Mouse (Mus musculus) heart, embryonic 15.5 days (tissue): ENCODE data around the gene Gm15107. TPM values are rescaled to one million over a fixed set of nuclear protein-coding genes. Genes with fewer than 3 reads are reported as not detected.
"Not testable (repeated sequence)": the region's sequence is repeated elsewhere in the genome, so short reads cannot be mapped to it uniquely, and the experiment has no call there.

Experiments used
- ATAC-seq: fragments of 200-750 bp; cut with Nextera tagmentation; replicated peaks from 2 replicates; pipeline ENCODE4 v1.8.0; 2017; ENCODE audit warnings: low read depth, moderate TSS enrichment; ENCODE audit not compliant: insufficient number of reproducible peaks, insufficient read depth, low FRiP score
- H3K27ac ChIP-seq: fragments of 300-500 bp; sonication (generic); 2 replicates; pipeline ENCODE4 v1.5.1; 2015; ENCODE audit warnings: mild to moderate bottlenecking, inconsistent platforms
- H3K27me3 ChIP-seq: fragments of 300-500 bp; sonication (generic); 2 replicates; pipeline ENCODE4 v1.6.1; 2015; ENCODE audit warnings: inconsistent platforms
- H3K36me3 ChIP-seq: fragments of 300-500 bp; sonication (generic); 2 replicates; pipeline ENCODE4 v1.6.1; 2015; ENCODE audit warnings: mild to moderate bottlenecking, inconsistent platforms
- H3K4me1 ChIP-seq: fragments of 300-500 bp; sonication (generic); replicated peaks from 2 replicates; pipeline ENCODE4 v1.6.1; 2015; ENCODE audit warnings: inconsistent platforms
- H3K4me2 ChIP-seq: fragments of 300-500 bp; sonication (generic); 2 replicates; pipeline ENCODE4 v1.6.1; 2015; ENCODE audit warnings: inconsistent platforms, mild to moderate bottlenecking, moderate library complexity
- H3K4me3 ChIP-seq: fragments of 300-500 bp; sonication (generic); 2 replicates; pipeline ENCODE4 v1.5.1; 2015; ENCODE audit warnings: mild to moderate bottlenecking, inconsistent platforms
- H3K9ac ChIP-seq: fragments of 300-500 bp; sonication (generic); 2 replicates; pipeline ENCODE4 v1.6.1; 2015; ENCODE audit warnings: mild to moderate bottlenecking, inconsistent platforms
- H3K9me3 ChIP-seq: fragments of 300-500 bp; sonication (generic); replicated peaks from 2 replicates; pipeline ENCODE4 v1.6.1; 2016; ENCODE audit warnings: inconsistent platforms
- WGBS: fragments of 180-500 bp; shearing (Covaris S2); methylation state at CpG from one replicate; pipeline ENCODE4 v1.1.7; 2015; ENCODE audit warnings: mixed read lengths; 5-methylcytosine and 5-hydroxymethylcytosine counted together
- polyA plus RNA-seq: library from polyadenylated mRNA; unstranded; fragments of >200 nt; fragmentation: Nextera tagmentation; extraction: Ambion mirVana; gene quantifications from 2 replicates; pipeline ENCODE4 v1.2.1, GENCODE M21; 2015

The Gm15107 gene
- not detected in 2 replicates for polyA plus RNA-seq

- 83% methylated on average over 2 of the region's 6 CpGs for WGBS
- H3K4me1 ChIP-seq, H3K9me3 ChIP-seq, H3K9ac ChIP-seq, H3K27me3 ChIP-seq, H3K36me3 ChIP-seq, H3K27ac ChIP-seq, H3K4me2 ChIP-seq, ATAC-seq, H3K4me3 ChIP-seq: not testable (repeated sequence)
Observed at GRCm38 (mm10) chrX:148180424-148180823, at the start of gene Gm15107. Gm15107 (plus strand) TSS chrX:148180724.

Other genes with a start within 250 kb of the Gm15107 start
- gene Gm15080, start 187.7 kb upstream of the Gm15107 start, polyA plus RNA-seq: not detected in 2 replicates